Mouse (Mus musculus): Measurements from ENCODE around the gene Rnf222. TPM values are rescaled to one million over a fixed set of nuclear protein-coding genes. Genes with fewer than 3 reads are reported as not detected.

Rnf222 gene
- polyA plus RNA-seq, 1 experiment from 2014 or later = not detected

GRCm38 (mm10) chr11:68882107-68882506 lies 6.2 kb upstream of the Rnf222 start:
- Histone ChIP-seq H3K4me2 (ENCODE audit: low read length) (no peak overlapping the region), H3K9me3 (replicated peaks; ENCODE audit: control insufficient read depth, low read length, poor library complexity, severe bottlenecking) (no peaks in the 10 kb centered on the region), H3K9ac (ENCODE audit: low read depth, low read length) (no peak overlapping the region), H3K4me3 (ENCODE audit: low read depth, low read length) (no peak overlapping the region), H3K36me3 (ENCODE audit: control insufficient read depth, insufficient read depth, low read length) (no peaks in the 10 kb centered on the region), H3K4me1 (ENCODE audit: control insufficient read depth, insufficient read depth, low read length) (no peaks in the 10 kb centered on the region), H3K27me3 (ENCODE audit: control insufficient read depth, insufficient read depth, low read depth, low read length) (no peaks in the 10 kb centered on the region), H3K27ac (ENCODE audit: low read length) (no peak overlapping the region)
- WGBS = 24% methylated on average over 14 of the region's 14 CpGs
- ATAC-seq = no peak

GRCm38 (mm10) chr11:68883843-68884242 lies 4.5 kb upstream of the Rnf222 start:
- no peak for ATAC-seq
- no peaks in the 10 kb centered on the region for H3K36me3 ChIP-seq (ENCODE audit: control insufficient read depth, insufficient read depth, low read length)
- H3K27ac ChIP-seq (ENCODE audit: low read length) = no peak overlapping the region
- no peak overlapping the region for H3K4me2 ChIP-seq (ENCODE audit: low read length)
- H3K9me3 ChIP-seq (replicated peaks; ENCODE audit: control insufficient read depth, low read length, poor library complexity, severe bottlenecking) = no peaks in the 10 kb centered on the region
- H3K27me3 ChIP-seq (ENCODE audit: control insufficient read depth, insufficient read depth, low read depth, low read length) = no peaks in the 10 kb centered on the region
- H3K9ac ChIP-seq (ENCODE audit: low read depth, low read length) = no peak overlapping the region
- WGBS = 74% methylated on average over 2 of the region's 2 CpGs
- H3K4me3 ChIP-seq (ENCODE audit: low read depth, low read length) = no peak overlapping the region
- H3K4me1 ChIP-seq (ENCODE audit: control insufficient read depth, insufficient read depth, low read length) = no peaks in the 10 kb centered on the region

GRCm38 (mm10) chr11:68884368-68884767 lies 4.0 kb upstream of the Rnf222 start:
- no peak overlapping the region for H3K27ac ChIP-seq (ENCODE audit: low read length)
- ATAC-seq = no peak
- H3K4me3 ChIP-seq (ENCODE audit: low read depth, low read length) = no peak overlapping the region
- no peak overlapping the region for H3K4me2 ChIP-seq (ENCODE audit: low read length)
- H3K4me1 ChIP-seq (ENCODE audit: control insufficient read depth, insufficient read depth, low read length) = no peaks in the 10 kb centered on the region
- WGBS = 84% methylated on average over 5 of the region's 5 CpGs
- no peaks in the 10 kb centered on the region for H3K9me3 ChIP-seq (replicated peaks; ENCODE audit: control insufficient read depth, low read length, poor library complexity, severe bottlenecking)
- H3K36me3 ChIP-seq (ENCODE audit: control insufficient read depth, insufficient read depth, low read length) = no peaks in the 10 kb centered on the region
- H3K9ac ChIP-seq (ENCODE audit: low read depth, low read length) = no peak overlapping the region
- H3K27me3 ChIP-seq (ENCODE audit: control insufficient read depth, insufficient read depth, low read depth, low read length) = no peaks in the 10 kb centered on the region

- 84% methylated on average over 5 of the region's 5 CpGs for WGBS
Observed at GRCm38 (mm10) chr11:68886091-68886490, 2.3 kb upstream of the Rnf222 start.

GRCm38 (mm10) chr11:68888653-68889052 lies 300 bp downstream of the Rnf222 start:
- no peaks in the 10 kb centered on the region for H3K27me3 ChIP-seq (ENCODE audit: control insufficient read depth, insufficient read depth, low read depth, low read length)
- WGBS = 83% methylated on average over 2 of the region's 2 CpGs
- H3K27ac ChIP-seq (ENCODE audit: low read length) = no peak overlapping the region
- ATAC-seq = no peak
- no peaks in the 10 kb centered on the region for H3K4me1 ChIP-seq (ENCODE audit: control insufficient read depth, insufficient read depth, low read length)
- no peak overlapping the region for H3K4me2 ChIP-seq (ENCODE audit: low read length)
- no peaks in the 10 kb centered on the region for H3K9me3 ChIP-seq (replicated peaks; ENCODE audit: control insufficient read depth, low read length, poor library complexity, severe bottlenecking)
- H3K36me3 ChIP-seq (ENCODE audit: control insufficient read depth, insufficient read depth, low read length) = no peaks in the 10 kb centered on the region
- H3K4me3 ChIP-seq (ENCODE audit: low read depth, low read length) = no peak overlapping the region
- no peak overlapping the region for H3K9ac ChIP-seq (ENCODE audit: low read depth, low read length)

More at GRCm38 (mm10) chr11:68886091-68886490, 2.3 kb upstream of the Rnf222 start:
- no peak overlapping the region for H3K4me3 ChIP-seq (ENCODE audit: low read depth, low read length)
- no peak overlapping the region for H3K9ac ChIP-seq (ENCODE audit: low read depth, low read length)
- H3K27me3 ChIP-seq (ENCODE audit: control insufficient read depth, insufficient read depth, low read depth, low read length) = no peaks in the 10 kb centered on the region
- ATAC-seq = no peak
- no peak overlapping the region for H3K4me2 ChIP-seq (ENCODE audit: low read length)
- no peak overlapping the region for H3K27ac ChIP-seq (ENCODE audit: low read length)
- no peaks in the 10 kb centered on the region for H3K36me3 ChIP-seq (ENCODE audit: control insufficient read depth, insufficient read depth, low read length)
- no peaks in the 10 kb centered on the region for H3K9me3 ChIP-seq (replicated peaks; ENCODE audit: control insufficient read depth, low read length, poor library complexity, severe bottlenecking)
- H3K4me1 ChIP-seq (ENCODE audit: control insufficient read depth, insufficient read depth, low read length) = no peaks in the 10 kb centered on the region

- 52% methylated on average over 2 of the region's 2 CpGs for WGBS
- H3K27me3 ChIP-seq (ENCODE audit: control insufficient read depth, insufficient read depth, low read depth, low read length) = no peaks in the 10 kb centered on the region
Observed at GRCm38 (mm10) chr11:68890625-68891024, 2.3 kb downstream of the Rnf222 start.

GRCm38 (mm10) chr11:68891823-68892222 lies 3.5 kb downstream of the Rnf222 start:
- Histone ChIP-seq H3K4me3 (ENCODE audit: low read depth, low read length) (no peak overlapping the region), H3K36me3 (ENCODE audit: control insufficient read depth, insufficient read depth, low read length) (no peaks in the 10 kb centered on the region), H3K4me1 (ENCODE audit: control insufficient read depth, insufficient read depth, low read length) (no peaks in the 10 kb centered on the region), H3K27ac (ENCODE audit: low read length) (no peak overlapping the region), H3K27me3 (ENCODE audit: control insufficient read depth, insufficient read depth, low read depth, low read length) (no peaks in the 10 kb centered on the region), H3K9ac (ENCODE audit: low read depth, low read length) (no peak overlapping the region), H3K4me2 (ENCODE audit: low read length) (no peak overlapping the region), H3K9me3 (replicated peaks; ENCODE audit: control insufficient read depth, low read length, poor library complexity, severe bottlenecking) (no peaks in the 10 kb centered on the region)
- 88% methylated on average over 5 of the region's 5 CpGs for WGBS
- ATAC-seq = no peak

More at GRCm38 (mm10) chr11:68890625-68891024, 2.3 kb downstream of the Rnf222 start:
- Histone ChIP-seq H3K9me3 (replicated peaks; ENCODE audit: control insufficient read depth, low read length, poor library complexity, severe bottlenecking) (no peaks in the 10 kb centered on the region), H3K4me1 (ENCODE audit: control insufficient read depth, insufficient read depth, low read length) (no peaks in the 10 kb centered on the region), H3K27ac (ENCODE audit: low read length) (no peak overlapping the region), H3K9ac (ENCODE audit: low read depth, low read length) (no peak overlapping the region), H3K36me3 (ENCODE audit: control insufficient read depth, insufficient read depth, low read length) (no peaks in the 10 kb centered on the region), H3K4me2 (ENCODE audit: low read length) (no peak overlapping the region), H3K4me3 (ENCODE audit: low read depth, low read length) (no peak overlapping the region)
- no peak for ATAC-seq

GRCm38 (mm10) chr11:68892233-68892832 lies 4.0 kb downstream of the Rnf222 start:
- H3K27me3 ChIP-seq (ENCODE audit: control insufficient read depth, insufficient read depth, low read depth, low read length) = no peaks in the 10 kb centered on the region
- H3K9ac ChIP-seq (ENCODE audit: low read depth, low read length) = no peak overlapping the region
- WGBS = 83% methylated on average over 15 of the region's 15 CpGs
- no peaks in the 10 kb centered on the region for H3K4me1 ChIP-seq (ENCODE audit: control insufficient read depth, insufficient read depth, low read length)
- H3K27ac ChIP-seq (ENCODE audit: low read length) = no peak overlapping the region
- H3K4me2 ChIP-seq (ENCODE audit: low read length) = no peak overlapping the region
- no peak overlapping the region for H3K4me3 ChIP-seq (ENCODE audit: low read depth, low read length)
- ATAC-seq = no peak
- H3K36me3 ChIP-seq (ENCODE audit: control insufficient read depth, insufficient read depth, low read length) = no peaks in the 10 kb centered on the region
- no peaks in the 10 kb centered on the region for H3K9me3 ChIP-seq (replicated peaks; ENCODE audit: control insufficient read depth, low read length, poor library complexity, severe bottlenecking)

- 73% methylated on average over 12 of the region's 12 CpGs for WGBS
- Histone ChIP-seq H3K27ac (ENCODE audit: low read length) (no peak overlapping the region), H3K4me2 (ENCODE audit: low read length) (no peak overlapping the region), H3K9me3 (replicated peaks; ENCODE audit: control insufficient read depth, low read length, poor library complexity, severe bottlenecking) (no peaks in the 10 kb centered on the region), H3K4me3 (ENCODE audit: low read depth, low read length) (no peak overlapping the region), H3K27me3 (ENCODE audit: control insufficient read depth, insufficient read depth, low read depth, low read length) (no peaks in the 10 kb centered on the region), H3K36me3 (ENCODE audit: control insufficient read depth, insufficient read depth, low read length) (no peaks in the 10 kb centered on the region), H3K4me1 (ENCODE audit: control insufficient read depth, insufficient read depth, low read length) (no peaks in the 10 kb centered on the region), H3K9ac (ENCODE audit: low read depth, low read length) (no peak overlapping the region)
- no peak for ATAC-seq
Observed at GRCm38 (mm10) chr11:68893911-68894464, 5.6 kb downstream of the Rnf222 start.

Data from midbrain, embryonic 16.5 days (tissue).